Mouse (Mus musculus): ENCODE results near the gene Vsx1.

The Vsx1 gene

DNA sequence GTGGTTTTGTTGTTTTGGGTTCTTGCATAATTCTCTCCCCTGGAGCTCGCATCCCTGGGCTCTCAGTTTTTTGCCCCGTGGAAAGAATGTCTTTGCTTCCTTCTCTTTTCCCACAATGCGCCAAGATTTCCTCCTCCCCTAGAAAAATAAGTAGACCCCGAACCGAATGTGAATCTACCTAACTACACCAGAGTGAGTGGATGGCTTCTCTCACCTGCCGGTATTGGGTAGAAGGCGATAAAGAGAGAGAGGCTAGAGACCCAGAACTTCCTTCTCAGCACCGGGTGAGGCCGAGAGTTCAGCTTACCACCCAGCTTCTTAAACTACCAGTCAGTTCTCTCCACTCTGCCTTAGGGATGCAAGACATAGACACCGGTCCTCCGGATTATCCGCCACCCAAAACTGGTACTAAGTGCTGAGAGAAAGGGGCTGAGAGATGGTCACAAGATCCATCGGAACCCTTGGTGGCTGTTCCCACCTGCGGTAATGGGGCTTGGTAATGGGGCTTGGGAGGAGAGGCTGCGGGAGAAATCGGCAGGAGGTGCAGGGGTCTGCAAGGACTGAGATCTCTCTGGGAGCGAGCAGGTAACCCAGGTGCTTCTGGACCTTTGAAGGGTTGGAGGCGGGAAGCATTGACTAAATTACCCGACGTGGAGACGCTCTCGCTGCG, 1.2 kb downstream of the Vsx1 start:
- Histone ChIP-seq H3K9me3 (ENCODE audit: low read length) (no peaks in the 10 kb centered on the region), H3K27me3 (ENCODE audit: insufficient read depth, low read length) (peaks cover 76% of the 10 kb centered on the region), H3K36me3 (ENCODE audit: insufficient read depth, low read length) (no peaks in the 10 kb centered on the region), H3K4me3 (replicated peaks; ENCODE audit: low read length) (peak overlapping the region; percentile 80), H3K4me1 (replicated peaks; ENCODE audit: low read depth, low read length) (peaks cover 17% of the 10 kb centered on the region)
- TF ChIP-seq CTCF (conservative IDR thresholded peaks at IDR 0.05; ENCODE audit: low read length): no peak
- no peak for TF ChIP-seq POU5F1 (IDR thresholded peaks at IDR 0.05; ENCODE audit: borderline replicate concordance, low read length)
- TF ChIP-seq NANOG (IDR thresholded peaks at IDR 0.05; ENCODE audit: borderline replicate concordance, low read length): no peak

DNA sequence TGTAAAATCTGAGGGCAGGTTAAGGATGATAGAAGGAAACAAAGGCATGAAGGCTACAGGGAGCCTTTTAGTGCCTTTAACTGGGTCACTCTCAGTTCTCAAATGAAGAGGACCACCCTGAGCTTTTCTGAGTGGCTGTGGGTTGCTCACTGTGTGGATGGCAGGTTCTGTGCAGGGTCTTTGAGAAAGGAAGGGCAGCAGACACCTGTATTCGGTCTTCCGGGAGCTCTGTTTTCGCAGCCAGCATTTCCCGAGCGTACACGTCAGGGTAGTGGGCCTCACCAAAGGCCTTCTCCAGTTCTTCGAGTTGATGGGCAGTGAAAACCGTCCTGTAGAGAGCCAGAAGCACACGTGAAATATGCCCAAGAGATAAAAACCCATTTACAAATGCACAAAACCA, 3.8 kb downstream of the Vsx1 start:
- H3K27me3 ChIP-seq (ENCODE audit: insufficient read depth, low read length): peaks cover 50% of the 10 kb centered on the region
- H3K9me3 ChIP-seq (ENCODE audit: low read length): no peaks in the 10 kb centered on the region
- no peak overlapping the region for H3K4me3 ChIP-seq (replicated peaks; ENCODE audit: low read length)
- H3K4me1 ChIP-seq (replicated peaks; ENCODE audit: low read depth, low read length): peaks cover 17% of the 10 kb centered on the region
- TF ChIP-seq NANOG (IDR thresholded peaks at IDR 0.05; ENCODE audit: borderline replicate concordance, low read length) (no peak), POU5F1 (IDR thresholded peaks at IDR 0.05; ENCODE audit: borderline replicate concordance, low read length) (no peak), CTCF (conservative IDR thresholded peaks at IDR 0.05; ENCODE audit: low read length) (no peak)
- no peaks in the 10 kb centered on the region for H3K36me3 ChIP-seq (ENCODE audit: insufficient read depth, low read length)

GRCm38 (mm10) chr2:150684451-150684850, 4.7 kb downstream of the Vsx1 start:
- TF ChIP-seq CTCF (conservative IDR thresholded peaks at IDR 0.05; ENCODE audit: low read length): no peak
- no peak for TF ChIP-seq POU5F1 (IDR thresholded peaks at IDR 0.05; ENCODE audit: borderline replicate concordance, low read length)
- no peak for TF ChIP-seq NANOG (IDR thresholded peaks at IDR 0.05; ENCODE audit: borderline replicate concordance, low read length)
- H3K9me3 ChIP-seq (ENCODE audit: low read length): no peaks in the 10 kb centered on the region
- peaks cover 17% of the 10 kb centered on the region for H3K4me1 ChIP-seq (replicated peaks; ENCODE audit: low read depth, low read length)
- H3K27me3 ChIP-seq (ENCODE audit: insufficient read depth, low read length): peaks cover 41% of the 10 kb centered on the region
- no peak overlapping the region for H3K4me3 ChIP-seq (replicated peaks; ENCODE audit: low read length)
- H3K36me3 ChIP-seq (ENCODE audit: insufficient read depth, low read length): no peaks in the 10 kb centered on the region

DNA sequence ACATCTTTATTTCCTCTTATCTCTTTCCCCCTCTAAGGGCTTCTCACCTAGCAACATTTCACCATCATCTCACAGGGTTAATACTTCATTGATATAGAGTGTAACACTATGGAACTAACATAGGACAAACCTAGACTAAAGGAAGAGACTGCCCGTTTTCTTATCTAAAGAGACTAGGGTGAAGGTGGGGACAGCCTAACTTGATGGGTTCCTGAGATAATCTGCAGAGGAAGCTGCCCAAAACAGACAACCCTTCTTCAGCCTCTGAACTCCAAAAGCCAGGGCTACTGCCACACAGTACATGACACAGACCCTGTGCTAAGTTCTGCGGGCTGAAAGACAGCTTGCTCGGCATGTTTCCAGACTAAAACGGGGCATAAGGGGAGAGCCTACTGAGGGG, 7.6 kb downstream of the Vsx1 start:
- no peaks in the 10 kb centered on the region for H3K9me3 ChIP-seq (ENCODE audit: low read length)
- H3K4me3 ChIP-seq (replicated peaks; ENCODE audit: low read length): no peak overlapping the region
- H3K27me3 ChIP-seq (ENCODE audit: insufficient read depth, low read length): peaks cover 14% of the 10 kb centered on the region
- TF ChIP-seq NANOG (IDR thresholded peaks at IDR 0.05; ENCODE audit: borderline replicate concordance, low read length) (no peak), CTCF (conservative IDR thresholded peaks at IDR 0.05; ENCODE audit: low read length) (no peak), POU5F1 (IDR thresholded peaks at IDR 0.05; ENCODE audit: borderline replicate concordance, low read length) (no peak)
- no peaks in the 10 kb centered on the region for H3K36me3 ChIP-seq (ENCODE audit: insufficient read depth, low read length)
- H3K4me1 ChIP-seq (replicated peaks; ENCODE audit: low read depth, low read length): peaks cover 5% of the 10 kb centered on the region; the same call in 1 of the 2 replicates

GRCm38 (mm10) chr2:150678392-150678791, 10.8 kb downstream of the Vsx1 start:
- Histone ChIP-seq H3K36me3 (ENCODE audit: insufficient read depth, low read length) (no peaks in the 10 kb centered on the region), H3K9me3 (ENCODE audit: low read length) (no peaks in the 10 kb centered on the region), H3K27me3 (ENCODE audit: insufficient read depth, low read length) (0 out of 2 replicates have a peak, but pooled peaks cover 4% of the 10 kb centered on the region), H3K4me3 (replicated peaks; ENCODE audit: low read length) (no peak overlapping the region), H3K4me1 (replicated peaks; ENCODE audit: low read depth, low read length) (peaks cover 9% of the 10 kb centered on the region; the same call in 1 of the 2 replicates)
- TF ChIP-seq NANOG (IDR thresholded peaks at IDR 0.05; ENCODE audit: borderline replicate concordance, low read length) (no peak), CTCF (conservative IDR thresholded peaks at IDR 0.05; ENCODE audit: low read length) (peak; percentile 79)

- 0 out of 2 replicates have a peak, but pooled peaks have one; percentile 5 for TF ChIP-seq CTCF (conservative IDR thresholded peaks at IDR 0.05; ENCODE audit: low read length)
- no peak for TF ChIP-seq POU5F1 (IDR thresholded peaks at IDR 0.05; ENCODE audit: borderline replicate concordance, low read length)
- Histone ChIP-seq H3K9me3 (ENCODE audit: low read length) (no peaks in the 10 kb centered on the region), H3K36me3 (ENCODE audit: insufficient read depth, low read length) (no peaks in the 10 kb centered on the region), H3K4me1 (replicated peaks; ENCODE audit: low read depth, low read length) (peaks cover 15% of the 10 kb centered on the region; the same call in 1 of the 2 replicates), H3K27me3 (ENCODE audit: insufficient read depth, low read length) (0 out of 2 replicates have a peak, but pooled peaks cover 4% of the 10 kb centered on the region), H3K4me3 (replicated peaks; ENCODE audit: low read length) (no peak overlapping the region)
Measured at GRCm38 (mm10) chr2:150675525-150675924, 13.6 kb downstream of the Vsx1 start.

GRCm38 (mm10) chr2:150674900-150675299, 14.3 kb downstream of the Vsx1 start:
- Histone ChIP-seq H3K9me3 (ENCODE audit: low read length) (no peaks in the 10 kb centered on the region), H3K36me3 (ENCODE audit: insufficient read depth, low read length) (no peaks in the 10 kb centered on the region), H3K4me3 (replicated peaks; ENCODE audit: low read length) (no peak overlapping the region), H3K27me3 (ENCODE audit: insufficient read depth, low read length) (peaks cover 6% of the 10 kb centered on the region), H3K4me1 (replicated peaks; ENCODE audit: low read depth, low read length) (peaks cover 18% of the 10 kb centered on the region; the same call in 1 of the 2 replicates)
- TF ChIP-seq POU5F1 (IDR thresholded peaks at IDR 0.05; ENCODE audit: borderline replicate concordance, low read length) (no peak), CTCF (conservative IDR thresholded peaks at IDR 0.05; ENCODE audit: low read length) (peak; percentile 73)

- no peaks in the 10 kb centered on the region for H3K36me3 ChIP-seq (ENCODE audit: insufficient read depth, low read length)
- no peak for TF ChIP-seq POU5F1 (IDR thresholded peaks at IDR 0.05; ENCODE audit: borderline replicate concordance, low read length)
- no peak for TF ChIP-seq CTCF (conservative IDR thresholded peaks at IDR 0.05; ENCODE audit: low read length)
- no peak for TF ChIP-seq NANOG (IDR thresholded peaks at IDR 0.05; ENCODE audit: borderline replicate concordance, low read length)
- peaks cover 28% of the 10 kb centered on the region for H3K4me1 ChIP-seq (replicated peaks; ENCODE audit: low read depth, low read length)
- H3K4me3 ChIP-seq (replicated peaks; ENCODE audit: low read length): no peak overlapping the region
- no peaks in the 10 kb centered on the region for H3K9me3 ChIP-seq (ENCODE audit: low read length)
- H3K27me3 ChIP-seq (ENCODE audit: insufficient read depth, low read length): peaks cover 15% of the 10 kb centered on the region
Measured at GRCm38 (mm10) chr2:150673929-150674328, 15.2 kb downstream of the Vsx1 start.
